Mouse (Mus musculus): ENCODE measurements at regions not wholly inside any gene's neighbourhood (a gene's known extent, or its start where the extent isn't known, plus 50 kb on each side); places are given as distances from the start of the nearest gene placed in this dataset.

- TF ChIP-seq CTCF (IDR thresholded peaks at IDR 0.05; ENCODE audit: borderline replicate concordance, insufficient read depth, low read length) (no peak), POLR2A (IDR thresholded peaks at IDR 0.05; ENCODE audit: low read depth, low read length) (no peak)
Observed at GRCm38 (mm10) chr15:5312231-5312630, 68.2 kb upstream of the Ptger4 start.
